Mouse (Mus musculus): ENCODE measurements around the gene Map3k5. TPM values are rescaled to one million over a fixed set of nuclear protein-coding genes. Genes with fewer than 3 reads are reported as not detected.
A peak's percentile ranks its signal among the peaks of the same experiment; 100 is the strongest.

The Map3k5 gene
- polyA plus RNA-seq, 1 experiment from 2014 or later, result 3.1 TPM

- no peak overlapping the region for H3K4me3 ChIP-seq (ENCODE audit: low read depth, low read length)
- no peaks in the 10 kb centered on the region for H3K9me3 ChIP-seq (ENCODE audit: low read length)
- H3K36me3 ChIP-seq (ENCODE audit: insufficient read depth, low read length), result no peaks in the 10 kb centered on the region
- no peaks in the 10 kb centered on the region for H3K4me1 ChIP-seq (ENCODE audit: insufficient read depth, low read depth, low read length)
- no peaks in the 10 kb centered on the region for H3K27me3 ChIP-seq (replicated peaks; ENCODE audit: insufficient read depth, low read length)
- H3K9ac ChIP-seq (replicated peaks; ENCODE audit: low read depth), result no peak overlapping the region
- 84% methylated on average over 3 of the region's 3 CpGs for WGBS
- H3K4me2 ChIP-seq (replicated peaks; ENCODE audit: low read depth, low read length), result no peak overlapping the region
- H3K27ac ChIP-seq (ENCODE audit: low read length), result no peak overlapping the region
- TF ChIP-seq CTCF (IDR thresholded peaks at IDR 0.05) (no peak), EP300 (IDR thresholded peaks at IDR 0.05) (no peak)
- peak; percentile 22 for DNase-seq (ENCODE audit: low spot score)
- ATAC-seq, result no peak
Measured at GRCm38 (mm10) chr10:20010018-20010417, 75.7 kb downstream of the Map3k5 start.

GRCm38 (mm10) chr10:20018406-20018805 lies 84.1 kb downstream of the Map3k5 start:
- no peaks in the 10 kb centered on the region for H3K36me3 ChIP-seq (ENCODE audit: insufficient read depth, low read length)

GRCm38 (mm10) chr10:20018806-20019205 lies 84.5 kb downstream of the Map3k5 start:
- Histone ChIP-seq H3K27ac (ENCODE audit: low read length) (no peak overlapping the region), H3K36me3 (ENCODE audit: insufficient read depth, low read length) (no peaks in the 10 kb centered on the region), H3K4me1 (ENCODE audit: insufficient read depth, low read depth, low read length) (no peaks in the 10 kb centered on the region), H3K9ac (replicated peaks; ENCODE audit: low read depth) (no peak overlapping the region), H3K27me3 (replicated peaks; ENCODE audit: insufficient read depth, low read length) (no peaks in the 10 kb centered on the region), H3K9me3 (ENCODE audit: low read length) (0 out of 2 replicates have a peak, but pooled peaks cover 4% of the 10 kb centered on the region), H3K4me2 (replicated peaks; ENCODE audit: low read depth, low read length) (no peak overlapping the region), H3K4me3 (ENCODE audit: low read depth, low read length) (no peak overlapping the region)
- TF ChIP-seq CTCF (IDR thresholded peaks at IDR 0.05), result no peak
- TF ChIP-seq EP300 (IDR thresholded peaks at IDR 0.05), result no peak
- no peak for DNase-seq (ENCODE audit: low spot score)
- no peak for ATAC-seq
- WGBS, result 96% methylated on average over 3 of the region's 3 CpGs

More at GRCm38 (mm10) chr10:20018406-20018805, 84.1 kb downstream of the Map3k5 start:
- ATAC-seq (no peak), DNase-seq (ENCODE audit: low spot score) (no peak)
- Histone ChIP-seq H3K27me3 (replicated peaks; ENCODE audit: insufficient read depth, low read length) (no peaks in the 10 kb centered on the region), H3K9me3 (ENCODE audit: low read length) (0 out of 2 replicates have a peak, but pooled peaks cover 4% of the 10 kb centered on the region), H3K4me3 (ENCODE audit: low read depth, low read length) (no peak overlapping the region), H3K4me2 (replicated peaks; ENCODE audit: low read depth, low read length) (no peak overlapping the region), H3K9ac (replicated peaks; ENCODE audit: low read depth) (no peak overlapping the region), H3K27ac (ENCODE audit: low read length) (no peak overlapping the region), H3K4me1 (ENCODE audit: insufficient read depth, low read depth, low read length) (no peaks in the 10 kb centered on the region)
- 93% methylated on average over 10 of the region's 10 CpGs for WGBS
- no peak for TF ChIP-seq CTCF (IDR thresholded peaks at IDR 0.05)
- TF ChIP-seq EP300 (IDR thresholded peaks at IDR 0.05), result no peak

GRCm38 (mm10) chr10:20021256-20021655 lies 87.0 kb downstream of the Map3k5 start:
- no peak overlapping the region for H3K27ac ChIP-seq (ENCODE audit: low read length)
- H3K4me2 ChIP-seq (replicated peaks; ENCODE audit: low read depth, low read length), result no peak overlapping the region
- DNase-seq (ENCODE audit: low spot score), result no peak
- 0 out of 2 replicates have a peak, but pooled peaks cover 4% of the 10 kb centered on the region for H3K9me3 ChIP-seq (ENCODE audit: low read length)
- H3K9ac ChIP-seq (replicated peaks; ENCODE audit: low read depth), result no peak overlapping the region
- 81% methylated on average over 6 of the region's 6 CpGs for WGBS
- H3K36me3 ChIP-seq (ENCODE audit: insufficient read depth, low read length), result no peaks in the 10 kb centered on the region
- no peaks in the 10 kb centered on the region for H3K4me1 ChIP-seq (ENCODE audit: insufficient read depth, low read depth, low read length)
- no peak for ATAC-seq
- H3K4me3 ChIP-seq (ENCODE audit: low read depth, low read length), result no peak overlapping the region
- H3K27me3 ChIP-seq (replicated peaks; ENCODE audit: insufficient read depth, low read length), result no peaks in the 10 kb centered on the region
- TF ChIP-seq EP300 (IDR thresholded peaks at IDR 0.05) (no peak), CTCF (IDR thresholded peaks at IDR 0.05) (no peak)

GRCm38 (mm10) chr10:20021670-20022468 lies 87.6 kb downstream of the Map3k5 start:
- Histone ChIP-seq H3K27ac (ENCODE audit: low read length) (no peak overlapping the region), H3K4me2 (replicated peaks; ENCODE audit: low read depth, low read length) (no peak overlapping the region), H3K4me1 (ENCODE audit: insufficient read depth, low read depth, low read length) (no peaks in the 10 kb centered on the region), H3K36me3 (ENCODE audit: insufficient read depth, low read length) (no peaks in the 10 kb centered on the region), H3K27me3 (replicated peaks; ENCODE audit: insufficient read depth, low read length) (no peaks in the 10 kb centered on the region), H3K9me3 (ENCODE audit: low read length) (0 out of 2 replicates have a peak, but pooled peaks cover 4% of the 10 kb centered on the region), H3K9ac (replicated peaks; ENCODE audit: low read depth) (no peak overlapping the region), H3K4me3 (ENCODE audit: low read depth, low read length) (no peak overlapping the region)
- 62% methylated on average over 15 of the region's 15 CpGs for WGBS
- ATAC-seq (peak; percentile 47), DNase-seq (ENCODE audit: low spot score) (no peak)
- TF ChIP-seq CTCF (IDR thresholded peaks at IDR 0.05) (no peak), EP300 (IDR thresholded peaks at IDR 0.05) (no peak)

- DNase-seq (ENCODE audit: low spot score) (no peak), ATAC-seq (no peak)
- Histone ChIP-seq H3K4me1 (ENCODE audit: insufficient read depth, low read depth, low read length) (no peaks in the 10 kb centered on the region), H3K36me3 (ENCODE audit: insufficient read depth, low read length) (no peaks in the 10 kb centered on the region), H3K9ac (replicated peaks; ENCODE audit: low read depth) (no peak overlapping the region), H3K4me3 (ENCODE audit: low read depth, low read length) (no peak overlapping the region), H3K9me3 (ENCODE audit: low read length) (0 out of 2 replicates have a peak, but pooled peaks cover 3% of the 10 kb centered on the region), H3K27me3 (replicated peaks; ENCODE audit: insufficient read depth, low read length) (no peaks in the 10 kb centered on the region), H3K27ac (ENCODE audit: low read length) (no peak overlapping the region), H3K4me2 (replicated peaks; ENCODE audit: low read depth, low read length) (no peak overlapping the region)
- 63% methylated on average over 10 of the region's 10 CpGs for WGBS
- TF ChIP-seq EP300 (IDR thresholded peaks at IDR 0.05), result no peak
Measured at GRCm38 (mm10) chr10:20022608-20023340, 88.5 kb downstream of the Map3k5 start.
